Mouse (Mus musculus) C2C12 (cell line): ENCODE data around the gene Lyg1. TPM values are rescaled to one million over a fixed set of nuclear protein-coding genes. Genes with fewer than 3 reads are reported as not detected.

Source experiments
- H3K27me3 ChIP-seq: one replicate; pipeline ENCODE4 v1.6.1; 2011; ENCODE audit not compliant: control insufficient read depth, insufficient read depth, insufficient read length
- H3K36me3 ChIP-seq: one replicate; pipeline ENCODE4 v1.6.1; 2011; ENCODE audit not compliant: control insufficient read depth, insufficient read depth
- H3K4me3 ChIP-seq: one replicate; pipeline ENCODE4 v1.5.1; 2011; ENCODE audit warnings: mild to moderate bottlenecking, control low read depth; ENCODE audit not compliant: poor library complexity, insufficient read depth, severe bottlenecking
- H3K79me2 ChIP-seq: one replicate; pipeline ENCODE4 v1.6.1; 2011; ENCODE audit not compliant: control insufficient read depth, insufficient read depth
- H3K79me3 ChIP-seq: one replicate; pipeline ENCODE4 v1.6.1; 2011; ENCODE audit warnings: low read depth, control low read depth
- H3ac ChIP-seq: one replicate; pipeline ENCODE3; 2011; ENCODE audit warnings: low read depth; ENCODE audit not compliant: control insufficient read depth, insufficient read length
- CEBPB ChIP-seq: IDR thresholded peaks from one replicate; pipeline ENCODE4 v1.6.1; 2011; ENCODE audit warnings: low read depth, mild to moderate bottlenecking, control low read depth, moderate library complexity
- CTCF ChIP-seq: IDR thresholded peaks from one replicate; pipeline ENCODE4 v1.5.1; 2011; ENCODE audit not compliant: control insufficient read depth, insufficient read depth, insufficient read length
- FOSL1 ChIP-seq: IDR thresholded peaks from one replicate; pipeline ENCODE4 v1.8.0; 2011; ENCODE audit warnings: mild to moderate bottlenecking, low read length; ENCODE audit not compliant: poor library complexity, insufficient read depth, severe bottlenecking
- MAX ChIP-seq: IDR thresholded peaks from one replicate; pipeline ENCODE4 v1.6.1; 2011; ENCODE audit warnings: mild to moderate bottlenecking, control low read depth
- MYOD1 ChIP-seq: IDR thresholded peaks from one replicate; pipeline ENCODE4 v1.6.1; 2011; ENCODE audit warnings: low read depth; ENCODE audit not compliant: control insufficient read depth, insufficient read length
- MYOG ChIP-seq: IDR thresholded peaks from one replicate; pipeline ENCODE4 v1.6.1; 2011; ENCODE audit not compliant: control insufficient read depth, insufficient read length; ENCODE audit errors: extremely low read depth
- USF1 ChIP-seq: IDR thresholded peaks from one replicate; pipeline ENCODE4 v1.6.1; 2011; ENCODE audit warnings: low read depth, mild to moderate bottlenecking, control low read depth, moderate library complexity
- long read RNA-seq, 2 experiments: library from polyadenylated mRNA; unstranded; transcript quantifications; one replicate each; pipeline ENCODE4 v2.0.0; 2019 to 2020
- polyA plus RNA-seq: library from polyadenylated mRNA; unstranded; fragments of >200 nt; fragmentation: generic; extraction: Trizol; gene quantifications from one replicate; pipeline ENCODE4 v1.2.1, GENCODE M21; 2012; ENCODE audit warnings: missing spikeins

Lyg1 gene
- not detected for polyA plus RNA-seq
- long read RNA-seq, experiment 1, result 0 reads
- long read RNA-seq, experiment 2, result 0 reads

GRCm38 (mm10) chr1:37957659-37958058, at the start of gene Lyg1:
Gene Lyg1 (minus strand): TSS chr1:37957759.
- TF ChIP-seq CEBPB (no peak), USF1 (no peak), MYOD1 (no peak), MYOG (no peak), FOSL1 (no peak), MAX (no peak), CTCF (no peak)
- H3K79me3 ChIP-seq, result no peaks in the 10 kb centered on the region
- H3K4me3 ChIP-seq, result no peak within 1 kb of the TSS
- no peaks in the 10 kb centered on the region for H3K79me2 ChIP-seq
- peaks cover 5% of the 10 kb centered on the region for H3K27me3 ChIP-seq
- no peak within 1 kb of the TSS for H3ac ChIP-seq
- H3K36me3 ChIP-seq, result no peaks in the 10 kb centered on the region

- peaks cover 7% of the 10 kb centered on the region for H3K36me3 ChIP-seq
- TF ChIP-seq USF1 (no peak), MYOD1 (no peak), MAX (no peak), FOSL1 (no peak), MYOG (no peak), CTCF (no peak), CEBPB (no peak)
- peaks cover 100% of the 10 kb centered on the region for H3K79me2 ChIP-seq
- peaks cover 95% of the 10 kb centered on the region for H3K79me3 ChIP-seq
- H3ac ChIP-seq, result no peak overlapping the region
- no peaks in the 10 kb centered on the region for H3K27me3 ChIP-seq
- H3K4me3 ChIP-seq, result no peak overlapping the region
Measured at GRCm38 (mm10) chr1:38006741-38007140, 49.2 kb upstream of the Lyg1 start.

- Histone ChIP-seq H3ac (no peak overlapping the region), H3K36me3 (peaks cover 7% of the 10 kb centered on the region), H3K79me2 (peaks cover 100% of the 10 kb centered on the region), H3K4me3 (no peak overlapping the region), H3K27me3 (no peaks in the 10 kb centered on the region), H3K79me3 (peaks cover 95% of the 10 kb centered on the region)
- TF ChIP-seq FOSL1 (no peak), MYOD1 (no peak), MYOG (no peak), USF1 (no peak), MAX (no peak), CTCF (no peak), CEBPB (no peak)
Measured at GRCm38 (mm10) chr1:38003046-38003445, 45.5 kb upstream of the Lyg1 start.

- TF ChIP-seq USF1, result no peak
- TF ChIP-seq MYOG, result no peak
- TF ChIP-seq FOSL1, result no peak
- TF ChIP-seq MYOD1, result no peak
- no peak for TF ChIP-seq CTCF
- TF ChIP-seq MAX, result no peak
- no peak for TF ChIP-seq CEBPB
- H3K36me3 ChIP-seq, result peaks cover 7% of the 10 kb centered on the region
- H3K79me3 ChIP-seq, result peaks cover 85% of the 10 kb centered on the region
- no peaks in the 10 kb centered on the region for H3K27me3 ChIP-seq
- no peak overlapping the region for H3ac ChIP-seq
- peaks cover 99% of the 10 kb centered on the region for H3K79me2 ChIP-seq
- no peak overlapping the region for H3K4me3 ChIP-seq
Measured at GRCm38 (mm10) chr1:38001956-38002355, 44.4 kb upstream of the Lyg1 start.

- H3K79me3 ChIP-seq, result peaks cover 83% of the 10 kb centered on the region
Measured at GRCm38 (mm10) chr1:38000844-38001243, 43.3 kb upstream of the Lyg1 start.

GRCm38 (mm10) chr1:37999552-37999951, 42.0 kb upstream of the Lyg1 start:
- H3K79me3 ChIP-seq, result peaks cover 84% of the 10 kb centered on the region
- H3K27me3 ChIP-seq, result no peaks in the 10 kb centered on the region
- no peak for TF ChIP-seq MYOD1
- TF ChIP-seq CEBPB, result no peak
- no peak for TF ChIP-seq MYOG
- no peak for TF ChIP-seq MAX
- no peak overlapping the region for H3ac ChIP-seq
- peaks cover 99% of the 10 kb centered on the region for H3K79me2 ChIP-seq
- H3K4me3 ChIP-seq, result no peak overlapping the region
- H3K36me3 ChIP-seq, result peaks cover 19% of the 10 kb centered on the region

More at GRCm38 (mm10) chr1:38000844-38001243, 43.3 kb upstream of the Lyg1 start:
- Histone ChIP-seq H3K79me2 (peaks cover 99% of the 10 kb centered on the region), H3ac (no peak overlapping the region), H3K36me3 (peaks cover 7% of the 10 kb centered on the region), H3K27me3 (no peaks in the 10 kb centered on the region), H3K4me3 (no peak overlapping the region)
- TF ChIP-seq MAX (no peak), MYOD1 (no peak), USF1 (no peak), FOSL1 (no peak), CEBPB (no peak), MYOG (no peak)
